Mouse (Mus musculus) embryonic facial prominence, embryonic 10.5 days (tissue): ENCODE measurements around the gene Zc3h15. TPM values are rescaled to one million over a fixed set of nuclear protein-coding genes. Genes with fewer than 3 reads are reported as not detected.
A peak's percentile ranks its signal among the peaks of the same experiment; 100 is the strongest.
"Not testable (repeated sequence)": the region's sequence is repeated elsewhere in the genome, so short reads cannot be mapped to it uniquely, and the experiment has no call there.

ENCODE experiments used
- DNase-seq: peaks from one replicate; pipeline ENCODE4 v3.0.0-alpha.2; 2017; ENCODE audit warnings: low spot score
- H3K27ac ChIP-seq: fragments of 300-500 bp; sonication (generic); replicated peaks from 2 replicates; pipeline ENCODE4 v1.5.1; 2016; ENCODE audit warnings: mild to moderate bottlenecking
- H3K27me3 ChIP-seq: fragments of 300-500 bp; sonication (generic); replicated peaks from 2 replicates; pipeline ENCODE4 v1.6.1; 2016; ENCODE audit warnings: low read depth, mild to moderate bottlenecking; ENCODE audit not compliant: poor library complexity, severe bottlenecking
- H3K36me3 ChIP-seq: fragments of 300-500 bp; sonication (generic); replicated peaks from 2 replicates; pipeline ENCODE4 v1.6.1; 2016; ENCODE audit warnings: mild to moderate bottlenecking, moderate library complexity
- H3K4me1 ChIP-seq: fragments of 300-500 bp; sonication (generic); 2 replicates; pipeline ENCODE4 v1.6.1; 2016
- H3K4me3 ChIP-seq: fragments of 300-500 bp; sonication (generic); 2 replicates; pipeline ENCODE4 v1.5.1; 2016; ENCODE audit warnings: mild to moderate bottlenecking, moderate library complexity
- H3K9me3 ChIP-seq: fragments of 300-500 bp; sonication (generic); 2 replicates; pipeline ENCODE4 v1.6.1; 2016; ENCODE audit warnings: mild to moderate bottlenecking
- WGBS: fragments of 180-500 bp; shearing (Covaris S2); methylation state at CpG from one replicate; pipeline ENCODE4 v1.1.7; 2016; 5-methylcytosine and 5-hydroxymethylcytosine counted together
- polyA plus RNA-seq: library from polyadenylated mRNA; unstranded; fragments of >200 nt; fragmentation: Nextera tagmentation; extraction: Ambion mirVana; gene quantifications from 2 replicates; pipeline ENCODE4 v1.2.1, GENCODE M21; 2016

The Zc3h15 gene
- polyA plus RNA-seq, 1 experiment from 2014 or later, result 144 TPM

GRCm38 (mm10) chr2:83700667-83701066 lies 56.4 kb downstream of the Zc3h15 start:
- H3K27ac ChIP-seq, result no peak overlapping the region
- 82% methylated on average over 4 of the region's 4 CpGs for WGBS

GRCm38 (mm10) chr2:83702411-83702810 lies 58.2 kb downstream of the Zc3h15 start:
- H3K27me3 ChIP-seq, result no peaks in the 10 kb centered on the region
- 96% methylated on average over 7 of the region's 7 CpGs for WGBS

More at GRCm38 (mm10) chr2:83700667-83701066, 56.4 kb downstream of the Zc3h15 start:
- H3K27me3 ChIP-seq, result no peaks in the 10 kb centered on the region
- no peaks in the 10 kb centered on the region for H3K9me3 ChIP-seq
- peaks cover 16% of the 10 kb centered on the region for H3K4me1 ChIP-seq
- H3K4me3 ChIP-seq, result no peak overlapping the region
- DNase-seq, result no peak
- no peaks in the 10 kb centered on the region for H3K36me3 ChIP-seq

GRCm38 (mm10) chr2:83705580-83706158 lies 61.4 kb downstream of the Zc3h15 start:
- 76% methylated on average over 9 of the region's 9 CpGs for WGBS
- no peaks in the 10 kb centered on the region for H3K27me3 ChIP-seq
- H3K4me3 ChIP-seq, result no peak overlapping the region
- H3K4me1 ChIP-seq, result peaks cover 38% of the 10 kb centered on the region
- no peak for DNase-seq
- no peaks in the 10 kb centered on the region for H3K9me3 ChIP-seq
- H3K27ac ChIP-seq, result peak overlapping the region; percentile 57; the same call in 1 of the 2 replicates
- H3K36me3 ChIP-seq, result no peaks in the 10 kb centered on the region

More at GRCm38 (mm10) chr2:83702411-83702810, 58.2 kb downstream of the Zc3h15 start:
- Histone ChIP-seq H3K27ac (no peak overlapping the region), H3K4me1 (peaks cover 29% of the 10 kb centered on the region), H3K36me3 (no peaks in the 10 kb centered on the region), H3K9me3 (no peaks in the 10 kb centered on the region), H3K4me3 (no peak overlapping the region)
- no peak for DNase-seq

GRCm38 (mm10) chr2:83709896-83710524 lies 65.8 kb downstream of the Zc3h15 start:
- no peak overlapping the region for H3K27ac ChIP-seq
- 63% methylated on average over 11 of the region's 11 CpGs for WGBS
- H3K4me1 ChIP-seq, result peaks cover 36% of the 10 kb centered on the region
- H3K36me3 ChIP-seq, result no peaks in the 10 kb centered on the region
- no peaks in the 10 kb centered on the region for H3K27me3 ChIP-seq
- no peak for DNase-seq
- H3K9me3 ChIP-seq, result no peaks in the 10 kb centered on the region
- H3K4me3 ChIP-seq, result no peak overlapping the region

- WGBS, result 74% methylated on average over 7 of the region's 7 CpGs
- not testable (repeated sequence) for H3K4me3 ChIP-seq, H3K36me3 ChIP-seq, DNase-seq, H3K9me3 ChIP-seq, H3K27ac ChIP-seq, H3K27me3 ChIP-seq
- H3K4me1 ChIP-seq, result peaks cover 22% of the 10 kb centered on the region
These were observed 69.0 kb downstream of the Zc3h15 start for GRCm38 (mm10) chr2:83713281-83713680.

GRCm38 (mm10) chr2:83713946-83714345 lies 69.7 kb downstream of the Zc3h15 start:
- Histone ChIP-seq H3K27ac (peak overlapping the region; percentile 44; the same call in 1 of the 2 replicates), H3K27me3 (no peaks in the 10 kb centered on the region), H3K9me3 (no peaks in the 10 kb centered on the region), H3K4me3 (no peak overlapping the region), H3K36me3 (no peaks in the 10 kb centered on the region), H3K4me1 (peaks cover 22% of the 10 kb centered on the region)
- no peak for DNase-seq
- 92% methylated on average over 5 of the region's 5 CpGs for WGBS

Other genes with a start within 250 kb of the Zc3h15 start
- 54.0 and 55.7 TPM in 2 replicates for gene Itgav, start 80.0 kb downstream of the Zc3h15 start, polyA plus RNA-seq
- gene Fam171b, start 168.2 kb downstream of the Zc3h15 start, polyA plus RNA-seq, result 18.5 and 19.4 TPM in 2 replicates